Comparison of ENCODE assay signal across 27 mouse cellular contexts in the genomic region with DNA sequence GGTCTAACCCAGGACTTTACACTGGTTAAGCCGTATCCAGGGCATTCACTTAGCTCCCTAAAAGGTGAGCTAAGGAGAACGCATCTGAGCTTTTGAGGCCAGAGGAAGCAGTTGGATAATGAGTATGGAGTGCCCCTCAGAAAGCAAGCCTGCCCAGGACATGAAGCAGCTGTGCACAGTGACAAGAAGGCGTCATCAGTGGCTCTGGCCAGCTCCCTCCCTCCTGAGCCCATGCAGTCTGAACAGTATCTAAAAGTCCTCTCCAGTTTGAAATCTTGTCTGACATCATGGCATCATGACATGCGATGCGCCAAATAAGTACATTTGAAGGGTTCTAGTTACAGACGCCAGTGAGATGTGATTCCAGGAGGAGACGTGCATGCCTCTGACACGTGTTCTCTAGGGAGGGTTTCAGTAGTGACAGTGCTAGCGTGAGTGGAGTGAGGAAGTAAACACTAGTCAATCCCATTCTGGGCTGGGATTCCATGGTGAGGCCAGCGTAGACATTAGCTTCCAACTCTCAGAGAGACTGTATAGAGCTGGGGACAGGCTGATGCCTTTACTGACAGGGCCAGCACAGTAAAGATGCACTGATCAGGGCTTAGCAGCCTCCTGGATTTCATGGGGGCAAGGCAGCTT.
DNase-seq lines count a peak whose midpoint lies in the region; ATAC-seq and TF ChIP-seq lines count a peak whose summit lies in the region.
"Had no signal": no experiment of that assay in that cellular context is flagged by ENCODE, and none has a peak within 500 bp of the region (broad histone marks: within the 10 kb centered on the region; RNA-seq: fewer than 3 reads in every experiment).

No protein-coding gene starts in this region.

- no peak overlapping the region for H3K9ac ChIP-seq in lung, postnatal 0 days (replicated peaks; ENCODE audit: low read depth)
- no peak overlapping the region for H3K9ac ChIP-seq in stomach, postnatal 0 days (ENCODE audit: low read length)
- no peak overlapping the region for H3K9ac ChIP-seq in forebrain, embryonic 12.5 days
- H3K9ac ChIP-seq in hindbrain, postnatal 0 days (replicated peaks; ENCODE audit: low read length), result no peak overlapping the region
- H3K9ac ChIP-seq: heart, embryonic 15.5 days; hindbrain, embryonic 12.5 days; kidney, embryonic 15.5 days; limb, embryonic 15.5 days; liver, embryonic 13.5 days; midbrain, embryonic 13.5 days; neural tube, embryonic 13.5 days had no signal

- TF ChIP-seq CTCF in left cerebral cortex, adult 2 months (IDR thresholded peaks at IDR 0.05), result no peak
- TF ChIP-seq CTCF in lung, postnatal 0 days (IDR thresholded peaks at IDR 0.05), result no peak
- TF ChIP-seq CTCF in stomach, postnatal 0 days (IDR thresholded peaks at IDR 0.05; ENCODE audit: low read depth), result no peak
- no peak for TF ChIP-seq CTCF in hindbrain, postnatal 0 days (IDR thresholded peaks at IDR 0.05; ENCODE audit: low read depth)

- no peak for TF ChIP-seq EP300 in lung, postnatal 0 days (IDR thresholded peaks at IDR 0.05)
- no peak for TF ChIP-seq EP300 in stomach, postnatal 0 days (optimal IDR thresholded peaks at IDR 0.05)

- H3K4me2 ChIP-seq in lung, postnatal 0 days (replicated peaks; ENCODE audit: low read depth, low read length), result no peak overlapping the region
- H3K4me2 ChIP-seq in stomach, postnatal 0 days (replicated peaks; ENCODE audit: low read depth), result no peak overlapping the region
- no peak overlapping the region for H3K4me2 ChIP-seq in forebrain, embryonic 12.5 days
- no peak overlapping the region for H3K4me2 ChIP-seq in hindbrain, postnatal 0 days (ENCODE audit: low read depth, low read length)
- H3K4me2 ChIP-seq: heart, embryonic 15.5 days; hindbrain, embryonic 12.5 days; kidney, embryonic 15.5 days; limb, embryonic 15.5 days; liver, embryonic 13.5 days; midbrain, embryonic 13.5 days; neural tube, embryonic 13.5 days had no signal

- H3K4me1 ChIP-seq in lung, postnatal 0 days (ENCODE audit: insufficient read depth, low read depth, low read length), result peaks cover 4% of the 10 kb centered on the region; the same call in 1 of the 2 replicates
- no peaks in the 10 kb centered on the region for H3K4me1 ChIP-seq in stomach, postnatal 0 days (replicated peaks; ENCODE audit: control insufficient read depth, insufficient read depth)
- peaks cover 4% of the 10 kb centered on the region; the same call in 1 of the 2 replicates for H3K4me1 ChIP-seq in forebrain, embryonic 12.5 days
- H3K4me1 ChIP-seq in hindbrain, postnatal 0 days (ENCODE audit: insufficient read depth, low read length), result no peaks in the 10 kb centered on the region
- H3K4me1 ChIP-seq: kidney, embryonic 15.5 days had no signal

- peak overlapping the region; percentile 2; the same call in 1 of the 2 replicates for H3K27ac ChIP-seq in left cerebral cortex, adult 2 months
- H3K27ac ChIP-seq in lung, postnatal 0 days (ENCODE audit: low read length), result no peak overlapping the region; the same call in 1 of the 2 replicates
- H3K27ac ChIP-seq in stomach, postnatal 0 days (replicated peaks), result peak overlapping the region; percentile 24; the same call in 1 of the 2 replicates
- H3K27ac ChIP-seq in forebrain, embryonic 12.5 days, result no peak overlapping the region
- H3K27ac ChIP-seq in hindbrain, postnatal 0 days, result no peak overlapping the region
- H3K27ac ChIP-seq: heart, embryonic 15.5 days; kidney, embryonic 15.5 days; limb, embryonic 10.5 days; limb, embryonic 15.5 days; liver, embryonic 13.5 days; midbrain, embryonic 13.5 days; neural tube, embryonic 13.5 days had no signal

- WGBS in lung, postnatal 0 days, result 59% methylated on average over 10 of the region's 10 CpGs
- 64% methylated on average over 10 of the region's 10 CpGs for WGBS in stomach, postnatal 0 days
- WGBS in forebrain, embryonic 12.5 days, result 91% methylated on average over 10 of the region's 10 CpGs
- WGBS in hindbrain, postnatal 0 days, result 88% methylated on average over 10 of the region's 10 CpGs

- peak; percentile 73 for ATAC-seq in lung, postnatal 0 days
- ATAC-seq in stomach, postnatal 0 days (ENCODE audit: low FRiP score, low TSS enrichment), result peak; percentile 58; the same call in 1 of the 2 replicates
- no peak for ATAC-seq in forebrain, embryonic 12.5 days (ENCODE audit: low FRiP score)
- no peak for ATAC-seq in hindbrain, postnatal 0 days
- ATAC-seq: CD4-positive, CD25-positive, alpha-beta regulatory T cell, adult 4 months; forebrain, embryonic 14.5 days; midbrain, embryonic 13.5 days had no signal

- DNase-seq in left cerebral cortex, adult 2 months (ENCODE audit: extremely low spot score in 1 of 2, low spot score in 2 of 2), result no peak
- DNase-seq in left cerebral cortex, adult 11 months (ENCODE audit: low spot score), result no peak
- peak; percentile 75 for DNase-seq in lung, postnatal 0 days (ENCODE audit: low spot score)
- DNase-seq in lung, postnatal 36 days, result peak; percentile 52
- DNase-seq in stomach, postnatal 0 days (ENCODE audit: low spot score), result no peak
- no peak for DNase-seq in hindbrain, postnatal 0 days (ENCODE audit: low spot score)
- DNase-seq: adrenal gland, adult 2 months; cerebellum, adult 8-10 months; cerebellum, postnatal 25 days; gastrocnemius, postnatal 14 days; heart, postnatal 36 days; kidney, adult 11 months; kidney, postnatal 36 days; liver, embryonic 13.5 days; thymus, adult 2 months; thymus, postnatal 36 days had no signal

- no peak overlapping the region for H3K4me3 ChIP-seq in left cerebral cortex, adult 2 months
- no peak overlapping the region for H3K4me3 ChIP-seq in lung, postnatal 0 days (ENCODE audit: low read depth, low read length)
- H3K4me3 ChIP-seq in stomach, postnatal 0 days (ENCODE audit: low read depth, low read length), result no peak overlapping the region
- H3K4me3 ChIP-seq in forebrain, embryonic 12.5 days (replicated peaks), result no peak overlapping the region
- no peak overlapping the region for H3K4me3 ChIP-seq in hindbrain, postnatal 0 days (ENCODE audit: low read length)
- H3K4me3 ChIP-seq: heart, embryonic 15.5 days; hindbrain, embryonic 12.5 days; kidney, embryonic 15.5 days; layer of hippocampus, adult 2 months; limb, embryonic 10.5 days; limb, embryonic 15.5 days; liver, embryonic 13.5 days; midbrain, embryonic 13.5 days; neural tube, embryonic 13.5 days had no signal

- no peaks in the 10 kb centered on the region for H3K9me3 ChIP-seq in lung, postnatal 0 days (ENCODE audit: low read length)
- H3K9me3 ChIP-seq in stomach, postnatal 0 days (ENCODE audit: control insufficient read depth, low read length), result no peaks in the 10 kb centered on the region
- H3K9me3 ChIP-seq in forebrain, embryonic 12.5 days, result no peaks in the 10 kb centered on the region
- no peaks in the 10 kb centered on the region for H3K9me3 ChIP-seq in hindbrain, postnatal 0 days (ENCODE audit: low read length)
- H3K9me3 ChIP-seq: heart, embryonic 15.5 days; hindbrain, embryonic 12.5 days; kidney, embryonic 15.5 days; limb, embryonic 10.5 days; limb, embryonic 15.5 days; liver, embryonic 13.5 days; midbrain, embryonic 13.5 days; neural tube, embryonic 13.5 days had no signal

- H3K36me3 ChIP-seq in lung, postnatal 0 days (ENCODE audit: insufficient read depth, low read length), result no peaks in the 10 kb centered on the region; the same call in 1 of the 2 replicates
- no peaks in the 10 kb centered on the region; the same call in 1 of the 2 replicates for H3K36me3 ChIP-seq in stomach, postnatal 0 days (ENCODE audit: control insufficient read depth, insufficient read depth, low read length)
- H3K36me3 ChIP-seq in forebrain, embryonic 12.5 days (replicated peaks), result peaks cover 14% of the 10 kb centered on the region; the same call in 1 of the 2 replicates
- H3K36me3 ChIP-seq in hindbrain, postnatal 0 days (ENCODE audit: insufficient read depth, low read length), result no peaks in the 10 kb centered on the region
- H3K36me3 ChIP-seq: heart, embryonic 15.5 days; hindbrain, embryonic 12.5 days; neural tube, embryonic 13.5 days had no signal

- intact Hi-C loops in left cerebral cortex, adult 2 months (cut with DNase I), result no loop called here

- no peaks in the 10 kb centered on the region for H3K27me3 ChIP-seq in lung, postnatal 0 days (replicated peaks; ENCODE audit: insufficient read depth, low read length)
- no peaks in the 10 kb centered on the region for H3K27me3 ChIP-seq in stomach, postnatal 0 days (ENCODE audit: control insufficient read depth, insufficient read depth, low read length)
- H3K27me3 ChIP-seq in forebrain, embryonic 12.5 days, result no peaks in the 10 kb centered on the region
- H3K27me3 ChIP-seq in hindbrain, postnatal 0 days (ENCODE audit: insufficient read depth, low read length), result no peaks in the 10 kb centered on the region
- H3K27me3 ChIP-seq: heart, embryonic 15.5 days; hindbrain, embryonic 12.5 days; kidney, embryonic 15.5 days; limb, embryonic 15.5 days; liver, embryonic 13.5 days; midbrain, embryonic 13.5 days; neural tube, embryonic 13.5 days had no signal

Comparison
In these comparisons a context has a peak if more than half of its experiments do, and no peak if none do; other contexts are left out.
1. DNase-seq: peak in lung, postnatal 0 days (single experiment) and lung, postnatal 36 days (single experiment); none in left cerebral cortex, adult 2 months (0 of 2), left cerebral cortex, adult 11 months (single experiment), stomach, postnatal 0 days (single experiment) and hindbrain, postnatal 0 days (single experiment).
2. H3K27ac ChIP-seq: peak in left cerebral cortex, adult 2 months (single experiment) and stomach, postnatal 0 days (single experiment); none in lung, postnatal 0 days (single experiment), forebrain, embryonic 12.5 days (single experiment) and hindbrain, postnatal 0 days (single experiment).
3. ATAC-seq: peak in lung, postnatal 0 days (single experiment) and stomach, postnatal 0 days (single experiment); none in forebrain, embryonic 12.5 days (single experiment) and hindbrain, postnatal 0 days (single experiment).